Mouse (Mus musculus) midbrain, embryonic 12.5 days (tissue): Measurements from ENCODE around the gene Cdc42se1. TPM values are rescaled to one million over a fixed set of nuclear protein-coding genes. Genes with fewer than 3 reads are reported as not detected.

Experiments used
- ATAC-seq: fragments of 200-750 bp; cut with Nextera tagmentation; 2 replicates; pipeline ENCODE4 v1.8.0; 2017; ENCODE audit warnings: low read depth, moderate TSS enrichment, moderate library complexity; ENCODE audit not compliant: low FRiP score
- H3K27ac ChIP-seq: fragments of 300-500 bp; sonication (generic); replicated peaks from 2 replicates; pipeline ENCODE4 v1.5.1; 2016; ENCODE audit warnings: mild to moderate bottlenecking
- H3K27me3 ChIP-seq: fragments of 300-500 bp; sonication (generic); 2 replicates; pipeline ENCODE4 v1.6.1; 2016; ENCODE audit warnings: mild to moderate bottlenecking
- H3K36me3 ChIP-seq: fragments of 300-500 bp; sonication (generic); 2 replicates; pipeline ENCODE4 v1.6.1; 2016
- H3K4me1 ChIP-seq: fragments of 300-500 bp; sonication (generic); 2 replicates; pipeline ENCODE4 v1.6.1; 2016
- H3K4me2 ChIP-seq: fragments of 300-500 bp; sonication (generic); replicated peaks from 2 replicates; pipeline ENCODE4 v1.6.1; 2016; ENCODE audit warnings: mild to moderate bottlenecking, moderate library complexity
- H3K4me3 ChIP-seq: fragments of 300-500 bp; sonication (generic); 2 replicates; pipeline ENCODE4 v1.5.1; 2016; ENCODE audit warnings: mild to moderate bottlenecking
- H3K9ac ChIP-seq: fragments of 300-500 bp; sonication (generic); replicated peaks from 2 replicates; pipeline ENCODE4 v1.6.1; 2016; ENCODE audit warnings: mild to moderate bottlenecking, moderate library complexity
- H3K9me3 ChIP-seq: fragments of 300-500 bp; sonication (generic); 2 replicates; pipeline ENCODE4 v1.6.1; 2016; ENCODE audit warnings: mild to moderate bottlenecking
- WGBS: fragments of 180-500 bp; shearing (Covaris S2); methylation state at CpG from one replicate; pipeline ENCODE4 v1.1.7; 2016; 5-methylcytosine and 5-hydroxymethylcytosine counted together
- polyA plus RNA-seq: library from polyadenylated mRNA; unstranded; fragments of >200 nt; fragmentation: Nextera tagmentation; extraction: Ambion mirVana; gene quantifications from 2 replicates; pipeline ENCODE4 v1.2.1, GENCODE M21; 2016

Cdc42se1 gene
- polyA plus RNA-seq, 1 experiment from 2014 or later: 91.0 TPM

DNA sequence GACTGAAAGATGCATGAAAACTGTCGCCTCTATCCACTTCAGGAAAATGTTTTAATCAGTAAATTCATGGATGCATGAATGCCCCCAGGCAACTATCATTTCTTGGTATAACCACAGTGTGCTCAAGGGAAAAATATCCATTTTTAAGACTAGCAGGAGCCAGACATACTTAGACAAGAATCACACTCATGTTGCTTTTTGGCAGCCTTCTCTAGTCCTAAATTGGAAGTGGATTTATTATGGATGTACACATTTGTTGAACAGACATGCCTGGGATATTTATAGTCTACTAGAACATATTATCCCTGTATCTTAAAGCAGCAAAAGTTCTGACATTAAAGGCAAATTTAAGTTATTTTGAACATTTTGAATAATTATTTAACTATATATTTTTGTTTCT, 36.2 kb downstream of the Cdc42se1 start:
- Histone ChIP-seq H3K27me3 (no peaks in the 10 kb centered on the region), H3K9me3 (0 out of 2 replicates have a peak, but pooled peaks cover 3% of the 10 kb centered on the region), H3K4me3 (no peak overlapping the region), H3K4me2 (no peak overlapping the region), H3K4me1 (no peaks in the 10 kb centered on the region), H3K27ac (no peak overlapping the region), H3K9ac (no peak overlapping the region), H3K36me3 (peaks cover 72% of the 10 kb centered on the region)
- WGBS: 90% methylated on average over 1 of the region's 1 CpGs
- ATAC-seq: no peak

DNA sequence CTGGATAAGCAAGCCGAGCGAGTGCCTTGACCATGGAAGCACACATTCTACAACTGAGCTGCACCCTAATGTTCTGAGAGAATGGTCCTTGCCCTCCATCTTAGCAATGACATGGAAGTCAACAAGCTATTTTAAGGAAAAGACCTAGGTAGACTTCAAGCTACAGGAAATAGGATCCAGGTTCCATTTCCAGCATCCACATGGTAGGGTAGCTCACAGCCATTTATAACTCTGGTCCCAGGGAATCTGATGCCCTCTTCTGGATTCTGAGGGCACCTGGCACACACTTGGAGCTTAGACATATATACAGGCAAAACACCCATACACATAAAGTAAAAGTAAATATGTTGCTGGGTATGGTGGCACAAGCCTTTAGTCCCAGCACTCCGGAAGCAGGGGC, 37.5 kb downstream of the Cdc42se1 start:
- Histone ChIP-seq H3K4me1 (no peaks in the 10 kb centered on the region), H3K9me3 (0 out of 2 replicates have a peak, but pooled peaks cover 3% of the 10 kb centered on the region), H3K9ac (no peak overlapping the region), H3K4me3 (no peak overlapping the region), H3K36me3 (peaks cover 64% of the 10 kb centered on the region), H3K4me2 (no peak overlapping the region), H3K27me3 (no peaks in the 10 kb centered on the region), H3K27ac (no peak overlapping the region)
- no peak for ATAC-seq
- WGBS: 88% methylated on average over 3 of the region's 3 CpGs

DNA sequence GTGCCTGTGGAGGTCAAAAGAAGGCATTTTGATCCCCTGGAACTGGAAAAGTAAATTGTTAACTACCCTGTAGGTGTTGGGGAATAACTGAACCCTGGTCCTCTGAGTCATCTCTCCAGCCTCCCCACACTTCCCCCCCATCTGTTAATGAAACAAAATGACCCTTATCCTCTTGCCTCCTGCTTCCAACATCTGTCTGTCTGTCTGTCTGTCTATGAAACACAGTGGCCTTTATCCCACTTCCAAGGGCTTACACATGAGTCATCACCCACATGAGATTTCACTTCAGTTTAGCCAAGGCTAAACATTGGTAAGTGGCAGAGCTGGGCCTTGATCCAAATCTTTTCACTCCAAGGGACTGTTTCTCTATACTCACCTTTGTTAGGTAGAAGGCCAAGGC, 39.3 kb downstream of the Cdc42se1 start:
- Histone ChIP-seq H3K4me1 (no peaks in the 10 kb centered on the region), H3K27ac (no peak overlapping the region), H3K9me3 (0 out of 2 replicates have a peak, but pooled peaks cover 3% of the 10 kb centered on the region), H3K36me3 (peaks cover 48% of the 10 kb centered on the region), H3K4me3 (no peak overlapping the region), H3K9ac (no peak overlapping the region), H3K27me3 (no peaks in the 10 kb centered on the region), H3K4me2 (no peak overlapping the region)
- no peak for ATAC-seq

DNA sequence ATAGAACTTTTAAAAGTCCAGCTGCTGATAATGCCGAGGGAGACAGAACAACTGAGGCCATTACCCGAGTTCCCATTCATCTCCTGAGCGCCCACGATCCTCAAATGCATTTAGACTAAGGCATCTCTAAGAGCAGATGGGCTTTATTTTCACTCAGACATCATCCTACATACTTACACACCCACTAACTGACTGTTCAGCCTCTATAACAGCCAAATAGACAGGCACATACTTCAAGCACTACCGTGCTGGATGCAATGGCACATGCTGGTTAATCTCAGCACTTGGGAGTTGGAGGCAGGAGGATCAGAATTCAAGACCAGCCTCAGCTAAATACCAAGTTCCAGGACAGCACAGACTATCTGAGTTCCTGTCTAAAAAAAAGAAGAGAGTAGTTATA, 41.3 kb downstream of the Cdc42se1 start:
- Histone ChIP-seq H3K27ac (no peak overlapping the region), H3K4me2 (no peak overlapping the region), H3K9ac (no peak overlapping the region), H3K27me3 (no peaks in the 10 kb centered on the region), H3K36me3 (peaks cover 37% of the 10 kb centered on the region), H3K4me1 (no peaks in the 10 kb centered on the region), H3K9me3 (0 out of 2 replicates have a peak, but pooled peaks cover 3% of the 10 kb centered on the region), H3K4me3 (no peak overlapping the region)
- WGBS: 93% methylated on average over 5 of the region's 5 CpGs
- no peak for ATAC-seq

DNA sequence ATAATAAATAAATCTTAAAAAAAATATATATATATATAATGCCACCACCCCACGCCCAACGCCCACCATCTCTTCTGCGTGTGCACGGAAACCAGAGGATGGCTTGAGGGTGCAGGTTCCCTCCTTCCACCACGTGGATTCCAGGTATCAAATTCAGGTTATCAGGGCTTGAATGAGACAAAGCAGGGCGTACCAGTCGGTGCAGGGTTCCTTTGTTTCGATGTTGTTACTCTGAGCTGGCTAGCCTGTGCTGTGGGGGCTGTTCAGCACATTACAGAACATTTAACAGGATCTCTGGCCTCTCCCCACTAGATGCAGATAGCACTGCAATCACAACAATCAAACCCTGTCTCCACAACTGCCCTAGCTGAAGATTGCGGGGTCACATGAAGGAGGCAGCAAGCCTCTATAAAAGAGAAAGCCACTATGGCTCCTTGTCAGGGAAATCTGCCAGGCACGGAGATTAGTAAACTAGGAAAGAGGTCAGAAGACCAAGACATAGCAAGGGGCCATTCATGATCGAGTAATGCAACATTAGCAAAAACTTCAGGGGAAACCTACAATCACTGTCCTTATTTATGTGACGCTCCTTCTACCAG, 42.3 kb downstream of the Cdc42se1 start:
- 89% methylated on average over 12 of the region's 12 CpGs for WGBS
- Histone ChIP-seq H3K4me3 (no peak overlapping the region), H3K36me3 (peaks cover 33% of the 10 kb centered on the region), H3K4me1 (no peaks in the 10 kb centered on the region), H3K4me2 (no peak overlapping the region), H3K9ac (no peak overlapping the region), H3K9me3 (0 out of 2 replicates have a peak, but pooled peaks cover 3% of the 10 kb centered on the region), H3K27me3 (no peaks in the 10 kb centered on the region), H3K27ac (no peak overlapping the region)
- ATAC-seq: no peak

DNA sequence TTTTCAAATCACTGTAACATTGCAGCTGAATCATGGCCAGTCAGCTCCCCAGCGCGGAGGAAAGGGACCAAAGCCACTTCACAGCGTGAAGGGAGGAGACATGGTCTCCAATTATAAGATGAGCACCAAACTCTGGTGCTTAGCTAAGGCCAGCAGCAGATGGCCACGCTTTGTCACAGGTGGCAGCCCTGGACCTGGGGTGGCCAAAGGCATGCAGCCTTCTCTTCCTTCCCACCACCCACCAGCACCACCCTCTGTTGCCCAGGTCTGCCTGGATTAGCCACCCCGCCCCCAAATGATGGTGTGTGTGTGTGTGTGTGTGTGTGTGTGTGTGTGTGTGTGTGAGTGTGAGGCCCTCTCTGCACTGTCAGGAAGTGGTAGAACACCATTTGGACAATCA, 44.9 kb downstream of the Cdc42se1 start:
- H3K9me3 ChIP-seq: no peaks in the 10 kb centered on the region
- no peak overlapping the region for H3K9ac ChIP-seq
- no peak overlapping the region for H3K4me2 ChIP-seq
- H3K27me3 ChIP-seq: no peaks in the 10 kb centered on the region
- no peaks in the 10 kb centered on the region for H3K4me1 ChIP-seq
- H3K36me3 ChIP-seq: peaks cover 11% of the 10 kb centered on the region
- no peak overlapping the region for H3K4me3 ChIP-seq
- ATAC-seq: no peak
- H3K27ac ChIP-seq: no peak overlapping the region
- WGBS: 85% methylated on average over 5 of the region's 5 CpGs

DNA sequence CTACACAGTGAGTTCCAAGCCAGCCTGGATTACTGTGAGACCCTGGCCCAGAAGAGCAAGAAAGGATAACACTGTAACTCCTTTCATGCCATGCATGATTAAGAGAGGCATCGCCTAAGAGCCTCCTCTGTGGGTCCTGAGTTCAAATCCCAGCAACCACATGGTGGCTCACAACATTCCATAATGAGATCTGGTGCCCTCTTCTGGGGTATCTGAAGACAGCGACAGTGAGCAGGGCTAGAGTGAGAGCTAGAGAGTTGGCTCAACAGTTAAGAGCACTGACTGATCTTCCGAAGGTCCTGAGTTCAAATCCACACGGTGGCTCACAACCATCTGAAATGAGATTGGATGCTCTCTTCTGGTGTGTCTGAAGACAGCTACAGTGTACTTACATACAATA, 45.9 kb downstream of the Cdc42se1 start:
- H3K9me3 ChIP-seq: no peaks in the 10 kb centered on the region
- ATAC-seq: no peak
- H3K4me3 ChIP-seq: no peak overlapping the region
- H3K36me3 ChIP-seq: peaks cover 8% of the 10 kb centered on the region
- H3K4me1 ChIP-seq: no peaks in the 10 kb centered on the region
- WGBS: 97% methylated on average over 4 of the region's 4 CpGs
- H3K27me3 ChIP-seq: no peaks in the 10 kb centered on the region
- no peak overlapping the region for H3K9ac ChIP-seq
- no peak overlapping the region for H3K27ac ChIP-seq
- no peak overlapping the region for H3K4me2 ChIP-seq

DNA sequence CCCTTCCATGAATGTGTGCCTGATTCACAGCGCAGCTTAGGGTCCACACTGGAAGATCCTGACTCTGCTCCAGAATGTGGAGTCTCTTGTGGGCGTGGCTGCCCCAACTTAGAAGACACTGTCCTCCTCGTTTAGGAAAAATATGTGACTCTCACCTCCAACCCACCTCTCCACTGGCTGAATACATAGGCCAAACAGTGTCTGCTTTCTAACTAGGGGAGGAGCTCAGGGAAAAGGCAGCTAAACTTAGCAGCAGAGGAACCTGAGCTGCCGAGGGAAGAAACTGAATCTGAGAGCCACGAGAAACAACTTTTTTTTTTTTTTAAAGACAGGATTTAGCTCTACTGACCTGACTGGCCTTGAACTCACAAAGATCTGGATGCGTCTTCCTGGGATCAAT, 46.6 kb downstream of the Cdc42se1 start:
- no peaks in the 10 kb centered on the region for H3K9me3 ChIP-seq
- no peak overlapping the region for H3K4me3 ChIP-seq
- WGBS: 85% methylated on average over 6 of the region's 6 CpGs
- no peaks in the 10 kb centered on the region for H3K27me3 ChIP-seq
- no peak overlapping the region for H3K4me2 ChIP-seq
- no peak overlapping the region for H3K9ac ChIP-seq
- peaks cover 5% of the 10 kb centered on the region for H3K36me3 ChIP-seq
- H3K27ac ChIP-seq: no peak overlapping the region
- H3K4me1 ChIP-seq: no peaks in the 10 kb centered on the region
- no peak for ATAC-seq

DNA sequence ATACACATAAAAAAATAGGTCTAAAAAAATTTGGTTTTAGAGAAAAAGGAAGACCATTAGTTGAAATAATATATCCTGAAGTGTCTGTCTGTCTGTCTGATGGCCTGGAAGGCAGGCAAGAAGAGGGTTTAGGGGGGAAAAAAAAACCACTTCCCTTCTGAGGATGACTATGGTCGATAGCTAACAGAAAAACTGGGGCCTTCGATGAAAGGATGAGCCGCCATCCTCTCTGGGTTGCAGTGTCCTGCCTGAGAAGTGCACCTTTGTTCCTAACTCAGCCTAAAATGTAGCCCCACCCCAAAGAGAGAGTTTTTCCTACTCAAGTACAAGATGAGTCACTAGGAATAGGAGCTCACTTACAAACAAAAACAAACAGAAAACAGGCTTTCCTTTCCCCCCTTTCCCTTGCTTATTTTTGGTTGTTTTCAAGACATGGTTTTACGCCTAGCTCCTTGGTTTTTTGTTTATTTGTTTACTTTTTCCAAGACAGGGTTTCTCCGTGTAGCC, 47.9 kb downstream of the Cdc42se1 start:
- Histone ChIP-seq H3K4me3 (no peak overlapping the region), H3K4me1 (0 out of 2 replicates have a peak, but pooled peaks cover 5% of the 10 kb centered on the region), H3K9ac (no peak overlapping the region), H3K27ac (no peak overlapping the region), H3K36me3 (peaks cover 5% of the 10 kb centered on the region), H3K4me2 (no peak overlapping the region), H3K9me3 (no peaks in the 10 kb centered on the region), H3K27me3 (no peaks in the 10 kb centered on the region)
- no peak for ATAC-seq
- 83% methylated on average over 5 of the region's 5 CpGs for WGBS

DNA sequence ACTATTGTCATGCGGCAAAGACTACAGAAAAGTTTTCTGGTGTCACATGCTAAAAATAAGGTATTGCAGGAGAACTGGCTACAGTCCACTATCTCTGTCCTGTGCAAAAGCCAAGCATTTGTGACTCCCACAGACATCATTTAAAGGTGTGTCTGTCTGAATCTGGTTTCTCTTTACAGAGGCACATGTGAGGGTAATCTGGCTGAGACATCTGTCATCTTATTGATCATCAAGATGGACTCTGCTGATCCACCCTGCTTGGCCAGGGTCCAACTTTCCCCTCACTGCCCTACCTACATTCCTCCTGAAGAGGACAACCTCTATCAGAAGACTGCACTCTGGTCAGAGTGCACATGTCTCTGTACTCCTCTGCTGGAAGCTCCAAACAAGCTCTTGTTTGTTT, 48.6 kb downstream of the Cdc42se1 start:
- WGBS: 96% methylated on average over 1 of the region's 1 CpGs
- H3K4me1 ChIP-seq: 0 out of 2 replicates have a peak, but pooled peaks cover 5% of the 10 kb centered on the region
- no peak overlapping the region for H3K27ac ChIP-seq
- H3K4me3 ChIP-seq: no peak overlapping the region
- ATAC-seq: no peak
- H3K9me3 ChIP-seq: no peaks in the 10 kb centered on the region
- H3K9ac ChIP-seq: no peak overlapping the region
- H3K36me3 ChIP-seq: peaks cover 5% of the 10 kb centered on the region
- H3K4me2 ChIP-seq: no peak overlapping the region
- H3K27me3 ChIP-seq: no peaks in the 10 kb centered on the region

DNA sequence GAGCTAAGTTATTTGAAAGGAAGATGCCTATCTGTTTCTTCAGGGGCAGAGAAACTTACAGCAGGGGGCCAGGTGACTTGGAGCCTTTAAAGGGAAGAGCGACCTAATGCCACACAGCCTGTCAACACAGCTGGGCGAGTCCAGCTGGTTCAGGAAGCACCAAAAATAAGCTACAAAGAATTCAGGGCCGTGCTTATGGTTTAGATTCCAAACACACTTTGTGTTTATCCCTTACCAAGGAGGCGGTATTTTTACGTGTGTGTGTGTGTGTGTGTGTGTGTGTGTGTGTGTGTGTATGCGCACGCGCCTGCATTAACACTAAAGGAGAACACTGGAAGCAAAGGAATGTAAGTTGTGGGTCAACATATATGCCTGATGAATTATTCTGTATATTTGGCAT, 52.2 kb downstream of the Cdc42se1 start:
- H3K4me1 ChIP-seq: peaks cover 20% of the 10 kb centered on the region
- H3K9me3 ChIP-seq: no peaks in the 10 kb centered on the region
- WGBS: 32% methylated on average over 8 of the region's 8 CpGs
- no peaks in the 10 kb centered on the region for H3K36me3 ChIP-seq
- peak overlapping the region; percentile 66 for H3K4me3 ChIP-seq
- peak overlapping the region; percentile 77 for H3K9ac ChIP-seq
- peak overlapping the region; percentile 96 for H3K27ac ChIP-seq
- H3K4me2 ChIP-seq: peak overlapping the region; percentile 76
- no peaks in the 10 kb centered on the region for H3K27me3 ChIP-seq
- no peak for ATAC-seq

DNA sequence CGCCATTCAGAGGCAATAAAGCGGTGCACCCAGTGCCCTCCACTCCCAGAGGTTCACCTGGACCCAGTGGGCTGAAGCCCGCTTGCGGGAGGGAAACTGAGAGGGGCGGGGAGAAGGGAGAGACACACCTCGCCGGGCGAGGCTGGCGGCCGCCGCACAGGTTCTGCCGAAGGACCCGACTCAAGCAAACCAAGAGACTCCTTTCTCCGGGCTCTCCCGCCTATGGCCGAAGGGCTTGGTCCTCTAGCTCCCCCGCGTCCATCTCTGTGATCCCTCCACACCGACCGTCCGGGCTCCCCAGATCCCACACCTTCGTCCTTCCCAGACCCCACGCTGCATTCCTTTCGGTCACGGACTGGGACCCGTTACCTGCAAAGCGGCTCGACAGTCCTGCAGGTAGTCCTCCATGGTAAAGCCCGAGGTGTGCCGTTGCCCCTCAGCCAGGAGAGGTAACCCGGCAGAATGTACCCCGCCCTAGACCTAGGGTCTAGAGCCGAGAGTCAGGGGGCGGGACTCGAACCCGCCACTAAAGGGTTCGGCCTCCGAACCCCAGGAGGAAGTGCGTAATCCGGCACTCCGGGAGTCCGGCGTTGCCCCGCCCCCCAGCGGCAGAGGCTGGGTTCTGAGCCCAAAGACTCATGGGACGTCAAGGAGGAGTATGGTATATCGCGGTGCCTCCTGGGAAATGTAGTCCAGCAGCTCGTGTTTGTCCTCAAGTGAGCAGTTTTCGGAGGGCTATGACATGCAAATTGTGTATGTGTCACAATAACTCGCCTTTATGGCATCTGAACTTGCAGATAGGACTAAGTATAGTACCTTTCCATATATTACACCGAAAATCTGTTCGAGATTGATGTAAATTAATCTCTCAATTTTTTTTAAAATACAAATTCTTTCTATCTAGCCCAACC, 52.9 kb downstream of the Cdc42se1 start, which contains the start of the genes Mindy1 and Prune1:
Gene Mindy1 (plus strand): TSS at position 130 of the 911 bp plus-strand sequence.
Gene Prune1 (minus strand): TSS at position 861 of the 911 bp plus-strand sequence.
- Histone ChIP-seq H3K27me3 (no peaks in the 10 kb centered on the region), H3K9ac (peak within 1 kb of the TSS; percentile 77), H3K36me3 (no peaks in the 10 kb centered on the region), H3K4me1 (peaks cover 20% of the 10 kb centered on the region), H3K9me3 (no peaks in the 10 kb centered on the region), H3K4me2 (peak within 1 kb of the TSS; percentile 76), H3K27ac (peak within 1 kb of the TSS; percentile 96), H3K4me3 (peak within 1 kb of the TSS; percentile 66)
- under 1% methylated on average over 52 of the region's 53 CpGs for WGBS
- peak; percentile 87 for ATAC-seq
